Mouse (Mus musculus) fat pad, adult 2 months (tissue): ENCODE results near the gene Nckap5.

ENCODE experiments used
- DNase-seq: peaks from one replicate; pipeline ENCODE4 v3.0.0-alpha.2; 2011; ENCODE audit warnings: low read depth, low spot score; ENCODE audit errors: extremely low read depth

Nckap5 gene

DNA sequence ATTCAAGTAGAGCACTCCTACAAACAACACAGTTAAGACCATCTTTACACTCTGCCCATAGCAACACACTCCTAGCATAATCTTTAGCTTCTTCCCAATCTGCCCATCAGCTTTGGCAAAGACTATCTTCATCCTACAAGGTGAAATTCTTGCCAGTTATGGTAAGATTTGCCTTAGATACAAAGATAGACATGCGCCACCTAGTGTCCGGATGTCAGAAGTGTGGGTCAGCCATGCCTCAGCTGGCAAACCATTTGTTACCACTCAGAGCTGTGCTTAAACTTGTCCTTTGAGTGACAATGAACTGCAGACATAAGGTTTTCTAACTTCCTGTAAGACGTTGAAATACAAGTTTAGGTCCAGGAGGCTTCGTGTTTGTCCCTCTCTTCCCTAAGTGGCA is 422.7 kb downstream of the Nckap5 start:
- DNase-seq, result no peak

GRCm38 (mm10) chr1:126405543-126405942 is 425.1 kb downstream of the Nckap5 start:
- no peak for DNase-seq

DNA sequence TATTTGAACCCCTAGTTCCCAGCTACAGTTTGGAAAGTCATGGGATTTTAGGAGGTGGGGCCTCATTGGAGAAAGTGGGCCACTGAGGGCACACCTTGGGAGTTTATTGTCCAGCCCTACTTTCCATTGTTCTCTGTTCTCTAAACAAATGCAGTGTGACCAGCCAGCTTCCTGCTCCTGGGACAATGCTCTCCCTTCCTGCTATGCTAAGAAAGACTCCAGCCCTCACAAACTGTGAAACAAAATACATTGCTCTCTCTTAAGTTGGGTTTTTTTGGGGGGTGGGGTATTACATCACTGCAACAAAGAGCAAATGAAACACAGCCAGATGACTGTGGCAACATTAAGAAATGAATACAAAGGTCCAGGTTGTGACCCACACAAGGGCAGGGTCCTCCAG is 426.6 kb downstream of the Nckap5 start:
- DNase-seq, result no peak

GRCm38 (mm10) chr1:126391204-126391603 is 439.4 kb downstream of the Nckap5 start:
- DNase-seq, result no peak

DNA sequence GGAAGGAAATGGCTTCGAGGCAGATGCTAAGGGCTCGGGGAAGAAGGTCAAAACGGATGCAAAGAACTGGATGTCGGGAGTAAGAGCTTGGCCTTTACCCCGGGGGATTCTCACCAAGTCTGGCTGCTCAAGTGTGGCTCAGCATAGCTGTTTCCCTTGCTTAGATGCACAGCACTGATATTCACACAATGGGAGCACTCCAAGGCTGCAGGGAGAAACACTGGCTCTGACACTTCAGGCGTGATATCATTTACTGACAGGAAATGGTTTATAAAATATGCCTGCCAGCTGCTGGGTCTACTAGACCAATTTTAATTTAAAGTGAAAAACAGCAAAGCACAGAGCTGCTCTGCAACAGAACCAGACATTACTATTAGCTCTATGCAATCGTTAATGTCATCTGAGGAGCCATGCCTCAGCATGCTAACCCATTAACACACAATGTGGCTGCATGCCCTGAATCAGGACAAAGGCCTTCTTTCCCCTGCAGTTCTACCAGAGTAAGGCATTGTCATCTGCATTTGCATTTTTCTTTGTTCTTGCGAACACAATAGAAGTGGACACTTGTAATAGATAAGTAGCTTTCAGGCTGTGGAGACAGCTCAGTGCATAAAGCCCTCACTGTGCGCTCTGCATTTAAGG is 453.1 kb downstream of the Nckap5 start:
- DNase-seq, result no peak

DNA sequence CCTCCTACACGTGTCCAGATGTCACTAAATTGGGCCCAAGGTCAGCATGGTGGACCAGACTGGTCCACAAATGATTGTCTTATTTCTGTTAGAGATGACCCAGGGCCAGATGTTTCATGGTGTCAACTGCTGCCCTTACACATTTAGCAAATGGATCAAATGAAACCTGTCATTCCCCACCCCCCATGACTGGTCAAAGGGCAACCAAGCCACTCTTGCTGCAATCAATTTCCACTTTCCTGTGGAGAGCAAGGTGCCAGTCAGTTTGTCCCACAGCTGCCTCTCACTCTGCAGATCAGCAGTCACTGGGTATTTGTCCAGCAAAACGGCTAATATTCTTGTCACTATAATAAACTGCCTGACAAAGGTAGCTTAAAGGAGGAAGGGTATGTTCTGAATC is 463.9 kb downstream of the Nckap5 start:
- no peak for DNase-seq

DNA sequence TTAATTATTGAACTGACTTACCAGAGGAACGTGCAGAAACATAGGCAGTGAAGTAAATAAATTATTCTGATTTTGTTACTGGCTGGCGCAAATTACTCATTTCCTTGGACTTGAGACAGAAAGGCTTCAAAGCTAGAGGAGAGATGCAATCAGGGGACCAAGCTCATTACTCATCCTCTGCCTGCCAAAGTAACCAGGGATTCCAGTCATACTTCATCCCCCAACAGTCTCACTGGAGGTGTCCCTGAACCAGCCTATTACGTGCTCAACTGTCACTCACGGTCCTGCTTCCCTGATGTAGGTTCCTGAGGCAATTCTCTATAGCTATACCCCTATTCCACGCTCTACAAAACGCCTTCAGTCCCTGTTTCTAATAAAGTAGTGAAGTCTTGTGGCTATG is 466.0 kb downstream of the Nckap5 start:
- DNase-seq, result no peak

DNA sequence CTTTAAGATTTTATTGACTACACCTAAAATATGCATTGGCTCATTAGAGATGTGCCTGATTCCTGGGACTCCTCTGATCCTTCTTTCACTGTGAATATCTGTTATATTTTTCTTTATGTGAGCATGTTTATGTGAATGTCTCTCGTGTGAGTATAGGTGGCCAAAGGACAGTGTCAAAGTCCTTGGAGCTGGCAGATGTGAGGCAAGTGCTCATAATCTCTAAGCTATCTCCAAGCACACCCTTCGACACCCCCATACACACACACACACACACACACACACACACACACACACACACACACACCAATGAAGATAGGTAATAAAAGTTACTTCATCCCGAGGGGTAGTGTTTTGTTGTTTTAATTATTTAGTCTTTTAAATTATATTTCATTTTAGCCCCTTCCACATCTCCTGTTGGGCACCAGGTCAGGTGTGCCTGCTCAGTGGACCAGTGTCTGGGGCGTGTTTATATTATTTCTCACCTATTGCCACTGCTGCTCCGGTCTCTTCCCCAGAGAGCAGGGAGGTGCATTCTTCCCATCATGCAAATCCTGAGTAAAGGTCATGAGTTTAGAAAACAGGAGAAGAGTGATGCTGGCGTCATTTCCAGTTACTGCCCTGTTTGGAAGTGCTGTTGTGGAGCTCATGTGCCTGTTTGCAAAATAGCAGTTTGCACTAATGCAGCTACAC is 469.9 kb downstream of the Nckap5 start:
- no peak for DNase-seq

DNA sequence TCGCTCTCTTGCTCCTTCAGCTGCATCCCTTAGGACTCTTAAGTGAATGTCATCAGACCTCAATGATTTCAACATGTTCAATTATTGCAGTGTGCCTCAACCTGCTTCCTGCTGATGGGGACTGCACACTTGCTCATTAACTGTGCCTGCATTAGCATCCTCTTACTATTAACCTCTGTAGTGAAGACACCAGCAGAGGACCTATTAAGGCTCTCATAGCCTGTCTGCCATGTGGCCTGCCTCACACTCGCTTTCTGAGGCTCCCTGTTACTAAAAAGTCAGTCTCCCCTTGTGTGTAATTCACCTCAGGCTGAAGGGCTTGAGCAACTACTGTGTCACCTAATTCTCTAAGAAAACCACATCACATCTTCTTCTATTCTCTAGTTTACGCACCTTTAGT is 470.5 kb downstream of the Nckap5 start:
- DNase-seq, result no peak

GRCm38 (mm10) chr1:126341806-126342205 is 488.8 kb downstream of the Nckap5 start:
- DNase-seq, result no peak

- DNase-seq, result no peak
These were observed 491.3 kb downstream of the Nckap5 start for GRCm38 (mm10) chr1:126339250-126339649.

DNA sequence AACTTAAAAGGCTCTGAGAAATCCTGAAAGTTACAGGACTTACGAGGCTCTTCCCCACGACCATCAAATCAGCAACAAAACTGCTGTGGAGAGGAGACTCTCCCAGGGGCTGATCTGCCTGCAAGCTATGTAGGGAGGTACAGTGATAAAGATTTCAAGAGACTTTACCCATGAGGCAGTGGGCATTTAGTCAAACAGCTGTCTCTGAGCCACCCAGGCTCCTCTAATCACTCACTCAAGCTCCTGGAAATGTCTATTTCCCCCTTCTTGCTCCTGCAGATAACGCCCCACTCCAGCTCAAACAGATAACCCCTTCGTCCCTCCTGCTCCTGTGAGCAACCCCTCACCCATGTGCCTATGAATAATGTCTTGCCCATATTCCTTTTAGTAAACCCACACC is 496.4 kb downstream of the Nckap5 start:
- DNase-seq, result no peak

- no peak for DNase-seq
These were observed 498.6 kb downstream of the Nckap5 start for GRCm38 (mm10) chr1:126332026-126332425.

- no peak for DNase-seq
These were observed 509.9 kb downstream of the Nckap5 start for GRCm38 (mm10) chr1:126320696-126321095.

GRCm38 (mm10) chr1:126317874-126318607 is 512.6 kb downstream of the Nckap5 start:
- no peak for DNase-seq

DNA sequence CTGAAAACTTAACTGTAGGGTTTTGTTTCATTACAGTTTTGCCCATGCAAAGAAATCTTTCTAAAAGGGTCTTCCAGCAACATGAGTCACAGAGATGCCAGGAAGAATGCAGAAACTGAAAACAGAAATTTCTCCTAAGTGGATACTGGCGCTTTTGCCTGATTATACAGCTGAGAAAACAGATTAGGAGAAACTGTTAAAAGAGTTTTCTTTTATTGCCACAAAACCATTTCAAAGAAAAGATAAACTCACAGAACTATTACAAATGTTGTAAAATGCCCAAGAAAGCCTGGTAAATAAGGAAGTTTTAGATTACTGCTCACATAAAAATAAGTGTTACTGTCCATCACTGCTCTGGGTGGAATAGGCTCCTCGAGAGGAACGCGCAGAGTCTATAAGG is 513.3 kb downstream of the Nckap5 start:
- DNase-seq, result no peak

DNA sequence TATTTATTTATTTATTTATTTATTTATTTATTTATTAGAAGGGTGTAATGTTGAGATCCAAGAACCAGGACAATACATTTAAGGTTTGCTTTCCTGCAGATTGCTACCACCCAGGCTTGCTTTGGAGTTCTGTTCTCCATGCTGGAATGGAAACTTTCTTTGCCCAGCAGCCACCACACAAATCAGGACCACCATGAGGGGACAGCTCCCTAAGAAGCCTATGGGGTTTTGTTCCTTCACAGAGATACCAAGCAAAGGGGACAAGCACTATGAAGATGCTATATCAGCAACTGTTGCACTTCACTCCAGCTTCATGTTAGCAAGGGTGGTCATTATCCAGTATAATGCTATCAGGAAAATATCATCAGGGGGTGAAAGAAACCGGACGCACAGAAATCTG is 513.7 kb downstream of the Nckap5 start:
- no peak for DNase-seq

DNA sequence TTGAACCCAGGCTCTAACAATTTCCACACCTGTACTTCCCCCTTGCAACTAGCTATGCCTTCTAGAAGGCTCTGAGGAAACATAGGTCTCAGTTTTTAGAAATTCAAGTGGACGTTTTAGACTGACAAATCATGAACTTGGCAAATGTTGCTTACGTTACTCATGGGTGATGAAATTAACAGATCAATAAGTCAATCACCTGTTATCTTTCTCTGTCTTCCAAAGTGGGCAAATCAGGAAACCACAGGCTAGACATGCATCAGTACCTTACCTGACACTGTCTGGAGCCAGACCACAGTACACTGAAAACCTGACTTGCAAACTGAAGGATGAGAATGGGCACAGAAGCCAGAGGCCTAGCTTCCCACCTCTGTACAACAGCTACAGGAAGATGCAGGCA is 529.5 kb downstream of the Nckap5 start:
- no peak for DNase-seq

DNA sequence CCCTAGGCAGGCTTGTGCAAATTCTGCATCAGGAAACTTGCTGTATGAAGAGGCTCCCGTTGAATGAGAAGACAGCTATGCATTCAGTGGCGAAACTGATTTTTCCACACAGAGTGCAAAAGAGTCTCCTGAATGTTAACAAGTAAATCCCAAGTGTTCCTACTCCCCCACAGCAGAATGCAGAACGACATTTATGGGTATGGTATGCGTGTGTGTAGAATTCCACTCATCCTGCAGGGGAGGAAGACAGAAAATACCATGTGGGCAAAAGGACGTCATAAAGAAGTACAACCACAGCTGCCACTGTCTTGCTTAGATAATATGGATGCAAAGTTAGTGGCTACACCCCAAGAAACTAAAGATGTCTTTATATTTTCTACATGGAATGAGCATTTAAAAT is 565.7 kb downstream of the Nckap5 start:
- DNase-seq, result no peak

DNA sequence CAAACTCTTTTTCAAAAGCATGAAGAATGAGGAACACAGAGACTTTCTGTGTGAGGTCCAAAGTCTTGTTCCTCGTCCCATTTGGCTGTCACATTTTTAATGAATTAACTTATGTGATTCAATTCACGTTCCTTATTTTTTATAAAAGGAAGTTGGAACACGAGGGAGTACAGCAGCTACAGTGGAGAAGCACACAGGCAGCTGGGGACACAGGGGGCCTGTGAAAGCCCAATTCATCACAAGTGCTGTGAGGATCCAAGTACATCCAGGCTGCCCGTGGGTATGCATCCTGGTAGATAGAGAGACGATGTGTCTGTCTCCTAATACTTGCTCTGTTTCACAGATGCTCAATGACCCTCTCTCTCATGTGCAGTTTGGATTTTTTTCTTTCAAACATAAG is 576.2 kb downstream of the Nckap5 start:
- DNase-seq, result no peak

DNA sequence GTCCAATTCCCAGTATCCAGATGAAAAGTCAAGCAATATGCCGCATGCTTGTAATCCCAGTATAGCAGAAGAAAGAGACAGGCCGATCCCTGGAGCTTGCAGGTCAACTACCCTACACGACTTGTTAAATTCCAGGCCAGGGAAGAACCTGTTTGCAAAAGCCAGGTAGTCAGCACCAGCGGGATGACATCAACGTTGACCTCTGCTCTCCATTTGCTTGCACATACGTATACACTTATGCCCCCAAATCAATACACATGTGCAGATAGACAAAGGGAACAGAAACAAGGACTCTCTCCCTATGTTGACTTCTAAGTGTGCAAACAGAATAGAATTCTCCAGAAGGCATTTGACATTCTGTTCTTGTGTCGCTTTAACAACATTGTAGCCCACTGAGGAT is 576.7 kb downstream of the Nckap5 start:
- DNase-seq, result no peak

- DNase-seq, result no peak
These were observed 597.4 kb downstream of the Nckap5 start for GRCm38 (mm10) chr1:126233196-126233595.
